Mouse (Mus musculus): Measurements from ENCODE around the gene Rab5c. TPM values are rescaled to one million over a fixed set of nuclear protein-coding genes. Genes with fewer than 3 reads are reported as not detected.

The Rab5c gene
- polyA plus RNA-seq, 1 experiment from 2014 or later, result 83.6 TPM

DNA sequence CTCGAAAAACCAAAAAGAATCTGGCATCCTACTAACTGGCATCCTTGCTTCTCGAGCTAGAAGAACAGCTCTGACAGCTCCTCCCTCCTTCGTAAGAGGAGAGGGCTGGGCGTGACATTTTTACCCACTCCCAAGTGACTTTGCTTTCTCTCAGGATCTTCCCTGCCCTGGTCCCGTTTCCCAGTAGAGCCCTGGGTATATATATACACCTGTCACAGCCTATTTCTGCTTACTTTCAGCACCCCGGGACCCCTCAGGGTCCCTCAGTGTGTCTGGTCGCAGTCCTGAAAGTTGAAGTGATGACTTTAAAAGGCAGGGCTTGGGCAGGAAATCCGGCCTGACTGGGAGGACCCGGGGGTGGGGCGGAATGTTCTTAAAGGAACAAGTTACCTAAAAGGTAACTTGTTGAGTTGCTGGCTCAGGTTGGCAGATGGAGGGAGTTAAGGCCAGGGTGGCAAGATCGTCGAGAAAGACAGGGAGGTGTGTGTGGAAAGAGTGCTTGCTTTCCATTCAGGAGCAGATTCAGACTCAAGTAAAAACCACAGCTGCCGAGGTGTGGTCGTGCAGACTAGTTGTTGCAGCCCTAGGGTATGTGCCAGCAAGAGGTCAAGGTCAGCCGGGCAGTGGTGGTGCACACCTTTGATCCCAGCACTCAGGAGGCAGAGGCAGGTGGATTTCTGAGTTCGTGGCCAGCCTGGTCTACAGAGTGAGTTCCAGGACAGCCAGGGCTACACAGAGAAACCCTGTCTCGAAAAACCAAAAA is 32.8 kb upstream of the Rab5c start, which contains the start of gene Ghdc:
Gene Ghdc (minus strand): TSS at position 312 of the 763 bp plus-strand sequence.
- ATAC-seq (ENCODE audit: low FRiP score) (no peak), DNase-seq (ENCODE audit: low spot score, missing footprints) (peak; percentile 91)
- no peaks in the 10 kb centered on the region for H3K9me3 ChIP-seq (ENCODE audit: control insufficient read depth, low read length)
- no peaks in the 10 kb centered on the region for H3K36me3 ChIP-seq (ENCODE audit: control insufficient read depth, insufficient read depth, low read length)
- peak within 1 kb of the TSS; percentile 38 for H3K9ac ChIP-seq (ENCODE audit: low read length)
- no peaks in the 10 kb centered on the region for H3K27me3 ChIP-seq (ENCODE audit: control insufficient read depth, insufficient read depth, low read length)
- no peak within 1 kb of the TSS for H3K27ac ChIP-seq (ENCODE audit: low read depth, low read length)
- peak within 1 kb of the TSS; percentile 41 for H3K4me2 ChIP-seq
- WGBS, result 29% methylated on average over 17 of the region's 17 CpGs
- H3K4me3 ChIP-seq (ENCODE audit: low read depth, low read length), result peak within 1 kb of the TSS; percentile 32
- no peaks in the 10 kb centered on the region for H3K4me1 ChIP-seq (ENCODE audit: control insufficient read depth, insufficient read depth, low read length)

- peak overlapping the region; percentile 41; the same call in 1 of the 2 replicates for H3K4me2 ChIP-seq
- H3K9ac ChIP-seq (ENCODE audit: low read length), result no peak overlapping the region
- ATAC-seq (ENCODE audit: low FRiP score), result no peak
- H3K4me3 ChIP-seq (ENCODE audit: low read depth, low read length), result no peak overlapping the region
- no peaks in the 10 kb centered on the region for H3K36me3 ChIP-seq (ENCODE audit: control insufficient read depth, insufficient read depth, low read length)
- DNase-seq (ENCODE audit: low spot score, missing footprints), result no peak
- H3K27ac ChIP-seq (ENCODE audit: low read depth, low read length), result no peak overlapping the region
- no peaks in the 10 kb centered on the region for H3K27me3 ChIP-seq (ENCODE audit: control insufficient read depth, insufficient read depth, low read length)
- H3K4me1 ChIP-seq (ENCODE audit: control insufficient read depth, insufficient read depth, low read length), result no peaks in the 10 kb centered on the region
- 59% methylated on average over 6 of the region's 6 CpGs for WGBS
- no peaks in the 10 kb centered on the region for H3K9me3 ChIP-seq (ENCODE audit: control insufficient read depth, low read length)
These were observed 32.0 kb upstream of the Rab5c start for GRCm38 (mm10) chr11:100769980-100770379.

GRCm38 (mm10) chr11:100767871-100768270 is 29.9 kb upstream of the Rab5c start:
- no peak for ATAC-seq (ENCODE audit: low FRiP score)
- Histone ChIP-seq H3K9ac (ENCODE audit: low read length) (no peak overlapping the region), H3K4me3 (ENCODE audit: low read depth, low read length) (no peak overlapping the region), H3K27me3 (ENCODE audit: control insufficient read depth, insufficient read depth, low read length) (no peaks in the 10 kb centered on the region), H3K9me3 (ENCODE audit: control insufficient read depth, low read length) (no peaks in the 10 kb centered on the region), H3K36me3 (ENCODE audit: control insufficient read depth, insufficient read depth, low read length) (no peaks in the 10 kb centered on the region), H3K4me1 (ENCODE audit: control insufficient read depth, insufficient read depth, low read length) (no peaks in the 10 kb centered on the region), H3K4me2 (no peak overlapping the region), H3K27ac (ENCODE audit: low read depth, low read length) (no peak overlapping the region)
- no peak for DNase-seq (ENCODE audit: low spot score, missing footprints)
- 82% methylated on average over 5 of the region's 5 CpGs for WGBS

- 85% methylated on average over 9 of the region's 9 CpGs for WGBS
- H3K9me3 ChIP-seq (ENCODE audit: control insufficient read depth, low read length), result no peaks in the 10 kb centered on the region
- no peak overlapping the region for H3K4me2 ChIP-seq
- ATAC-seq (ENCODE audit: low FRiP score) (no peak), DNase-seq (ENCODE audit: low spot score, missing footprints) (no peak)
- no peaks in the 10 kb centered on the region for H3K4me1 ChIP-seq (ENCODE audit: control insufficient read depth, insufficient read depth, low read length)
- no peak overlapping the region for H3K4me3 ChIP-seq (ENCODE audit: low read depth, low read length)
- H3K27ac ChIP-seq (ENCODE audit: low read depth, low read length), result no peak overlapping the region
- H3K9ac ChIP-seq (ENCODE audit: low read length), result no peak overlapping the region
- H3K27me3 ChIP-seq (ENCODE audit: control insufficient read depth, insufficient read depth, low read length), result no peaks in the 10 kb centered on the region
- no peaks in the 10 kb centered on the region for H3K36me3 ChIP-seq (ENCODE audit: control insufficient read depth, insufficient read depth, low read length)
These were observed 28.7 kb upstream of the Rab5c start for GRCm38 (mm10) chr11:100766726-100767125.

GRCm38 (mm10) chr11:100762831-100763230 is 24.8 kb upstream of the Rab5c start, which contains the start of gene Hcrt:
TSS of gene Hcrt (minus strand) at chr11:100762931.
- peak within 1 kb of the TSS; percentile 61 for H3K4me2 ChIP-seq
- peak within 1 kb of the TSS; percentile 31 for H3K4me3 ChIP-seq (ENCODE audit: low read depth, low read length)
- peaks cover 11% of the 10 kb centered on the region for H3K27me3 ChIP-seq (ENCODE audit: control insufficient read depth, insufficient read depth, low read length)
- no peak for ATAC-seq (ENCODE audit: low FRiP score)
- 82% methylated on average over 7 of the region's 7 CpGs for WGBS
- no peaks in the 10 kb centered on the region for H3K36me3 ChIP-seq (ENCODE audit: control insufficient read depth, insufficient read depth, low read length)
- no peak within 1 kb of the TSS for H3K27ac ChIP-seq (ENCODE audit: low read depth, low read length)
- no peaks in the 10 kb centered on the region for H3K9me3 ChIP-seq (ENCODE audit: control insufficient read depth, low read length)
- no peak for DNase-seq (ENCODE audit: low spot score, missing footprints)
- H3K9ac ChIP-seq (ENCODE audit: low read length), result peak within 1 kb of the TSS; percentile 56
- peaks cover 13% of the 10 kb centered on the region for H3K4me1 ChIP-seq (ENCODE audit: control insufficient read depth, insufficient read depth, low read length)

- Histone ChIP-seq H3K36me3 (ENCODE audit: control insufficient read depth, insufficient read depth, low read length) (no peaks in the 10 kb centered on the region), H3K27me3 (ENCODE audit: control insufficient read depth, insufficient read depth, low read length) (peaks cover 11% of the 10 kb centered on the region), H3K4me2 (peak overlapping the region; percentile 61), H3K4me3 (ENCODE audit: low read depth, low read length) (peak overlapping the region; percentile 31), H3K4me1 (ENCODE audit: control insufficient read depth, insufficient read depth, low read length) (peaks cover 13% of the 10 kb centered on the region), H3K27ac (ENCODE audit: low read depth, low read length) (no peak overlapping the region; the same call in 1 of the 2 replicates), H3K9ac (ENCODE audit: low read length) (peak overlapping the region; percentile 56), H3K9me3 (ENCODE audit: control insufficient read depth, low read length) (no peaks in the 10 kb centered on the region)
- ATAC-seq (ENCODE audit: low FRiP score) (peak; percentile 75), DNase-seq (ENCODE audit: low spot score, missing footprints) (peak; percentile 99)
- WGBS, result under 1% methylated on average over 27 of the region's 27 CpGs
These were observed 23.6 kb upstream of the Rab5c start for GRCm38 (mm10) chr11:100761547-100762045.

GRCm38 (mm10) chr11:100759611-100760233 is 21.7 kb upstream of the Rab5c start, which contains the start of gene Kcnh4:
TSS of gene Kcnh4 (minus strand) at chr11:100759942.
- H3K9ac ChIP-seq (ENCODE audit: low read length), result peak within 1 kb of the TSS; percentile 65
- H3K27ac ChIP-seq (ENCODE audit: low read depth, low read length), result peak within 1 kb of the TSS; percentile 20; the same call in 1 of the 2 replicates
- H3K9me3 ChIP-seq (ENCODE audit: control insufficient read depth, low read length), result no peaks in the 10 kb centered on the region
- under 1% methylated on average over 46 of the region's 51 CpGs for WGBS
- peak within 1 kb of the TSS; percentile 35 for H3K4me3 ChIP-seq (ENCODE audit: low read depth, low read length)
- DNase-seq (ENCODE audit: low spot score, missing footprints) (peak; percentile 87), ATAC-seq (ENCODE audit: low FRiP score) (peak; percentile 52; the same call in 1 of the 2 replicates)
- H3K4me1 ChIP-seq (ENCODE audit: control insufficient read depth, insufficient read depth, low read length), result peaks cover 13% of the 10 kb centered on the region
- H3K36me3 ChIP-seq (ENCODE audit: control insufficient read depth, insufficient read depth, low read length), result no peaks in the 10 kb centered on the region
- peaks cover 11% of the 10 kb centered on the region for H3K27me3 ChIP-seq (ENCODE audit: control insufficient read depth, insufficient read depth, low read length)
- peak within 1 kb of the TSS; percentile 53 for H3K4me2 ChIP-seq

- no peaks in the 10 kb centered on the region for H3K9me3 ChIP-seq (ENCODE audit: control insufficient read depth, low read length)
- peaks cover 11% of the 10 kb centered on the region for H3K27me3 ChIP-seq (ENCODE audit: control insufficient read depth, insufficient read depth, low read length)
- H3K27ac ChIP-seq (ENCODE audit: low read depth, low read length), result peak overlapping the region; percentile 20; the same call in 1 of the 2 replicates
- H3K4me1 ChIP-seq (ENCODE audit: control insufficient read depth, insufficient read depth, low read length), result peaks cover 13% of the 10 kb centered on the region
- WGBS, result under 1% methylated on average over 35 of the region's 35 CpGs
- H3K9ac ChIP-seq (ENCODE audit: low read length), result peak overlapping the region; percentile 65
- DNase-seq (ENCODE audit: low spot score, missing footprints) (peak; percentile 96), ATAC-seq (ENCODE audit: low FRiP score) (peak; percentile 60)
- peak overlapping the region; percentile 35 for H3K4me3 ChIP-seq (ENCODE audit: low read depth, low read length)
- H3K36me3 ChIP-seq (ENCODE audit: control insufficient read depth, insufficient read depth, low read length), result no peaks in the 10 kb centered on the region
- peak overlapping the region; percentile 53 for H3K4me2 ChIP-seq
These were observed 20.9 kb upstream of the Rab5c start for GRCm38 (mm10) chr11:100758707-100759610.
